8 mouse cellular contexts compared by ENCODE assay signal in the genomic region with DNA sequence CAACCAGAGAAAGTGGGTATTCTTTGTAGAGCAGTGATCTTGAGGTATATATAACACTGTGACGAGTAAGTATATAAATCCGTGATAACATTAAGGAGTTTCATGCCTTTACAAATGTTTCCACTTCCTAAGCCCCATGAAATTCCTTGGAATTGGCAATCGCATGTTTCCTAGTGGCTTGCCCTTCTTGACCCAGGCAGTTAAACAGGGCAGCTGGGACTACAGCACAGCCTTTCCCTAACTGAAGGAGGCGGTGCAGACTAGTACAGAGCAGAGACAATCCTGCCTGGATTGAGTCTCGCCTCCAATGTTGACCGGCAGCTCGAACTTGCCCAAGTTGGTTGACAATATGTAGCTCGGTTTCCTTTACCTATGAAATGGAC. TPM values are rescaled to one million over a fixed set of nuclear protein-coding genes. Genes with fewer than 3 reads are reported as not detected.
DNase-seq lines count a peak whose midpoint lies in the region; ATAC-seq and TF ChIP-seq lines count a peak whose summit lies in the region.

No protein-coding gene starts in this region.

- H3K4me2 ChIP-seq in heart, embryonic 11.5 days = peak overlapping the region; percentile 78
- peak overlapping the region; percentile 62 for H3K4me2 ChIP-seq in kidney, embryonic 16.5 days (replicated peaks; ENCODE audit: low read depth, low read length)

- H3K9me3 ChIP-seq in heart, embryonic 11.5 days (replicated peaks; ENCODE audit: control insufficient read depth, low read length) = no peaks in the 10 kb centered on the region
- no peaks in the 10 kb centered on the region for H3K9me3 ChIP-seq in kidney, embryonic 16.5 days (ENCODE audit: low read length)

- H3K4me3 ChIP-seq in heart, embryonic 11.5 days (ENCODE audit: low read depth, low read length) = peak overlapping the region; percentile 64
- H3K4me3 ChIP-seq in kidney, embryonic 16.5 days (ENCODE audit: low read length) = peak overlapping the region; percentile 87

- POLR2A ChIA-PET in Patski (lab: Charles Lee) = interaction anchor here (0.6 to 2.6 kb wide), 4 partner anchors 9 to 46 kb away, joined by 4 to 17 read pairs (median 7); no protein-coding TSS in a partner anchor

- DNase-seq in cerebellum, adult 18-20 months = peak; percentile 44 to 48
- DNase-seq in Patski (ENCODE audit: low read depth, low spot score) = no peak
- peak; percentile 82 for DNase-seq in embryo, embryonic 10 days (ENCODE audit: low spot score)
- DNase-seq in lung, postnatal 36 days = peak; percentile 53
- peak; percentile 12 to 26 for DNase-seq in spleen, postnatal 36 days (ENCODE audit: low spot score in 2 of 2)

- in situ Hi-C loops in Patski (cut with MboI; ENCODE audit: low pct_unique_long_range_greater_than_20kb) = loop anchor here (5.0 kb wide), 1 partner anchor 47 kb away; no protein-coding TSS in a partner anchor

- no peaks in the 10 kb centered on the region for H3K27me3 ChIP-seq in Patski
- no peaks in the 10 kb centered on the region for H3K27me3 ChIP-seq in heart, embryonic 11.5 days (ENCODE audit: control insufficient read depth, insufficient read depth, low read length)
- no peaks in the 10 kb centered on the region for H3K27me3 ChIP-seq in kidney, embryonic 16.5 days (ENCODE audit: insufficient read depth, low read length)

- CTCF ChIA-PET in Patski (lab: Charles Lee) = interaction anchor here (0.7 to 4.2 kb wide), 9 partner anchors 10 to 109 kb away, joined by 3 to 15 read pairs (median 4); no protein-coding TSS in a partner anchor

- under 1% methylated on average over 8 of the region's 8 CpGs for whole genome bisulfite sequencing in heart, embryonic 11.5 days (ENCODE audit: insufficient replicate concordance)
- under 1% methylated on average over 8 of the region's 8 CpGs for WGBS in kidney, embryonic 16.5 days

- no peak for TF ChIP-seq CTCF in Patski (IDR thresholded peaks at IDR 0.05)

- peaks cover 23% of the 10 kb centered on the region; the same call in 1 of the 2 replicates for H3K4me1 ChIP-seq in heart, embryonic 11.5 days (ENCODE audit: control insufficient read depth, insufficient read depth, low read length)
- peaks cover 30% of the 10 kb centered on the region for H3K4me1 ChIP-seq in kidney, embryonic 16.5 days (ENCODE audit: insufficient read depth, low read length)

- H3K36me3 ChIP-seq in heart, embryonic 11.5 days (ENCODE audit: control insufficient read depth, insufficient read depth, low read length) = peaks cover 6% of the 10 kb centered on the region; the same call in 1 of the 2 replicates
- H3K36me3 ChIP-seq in kidney, embryonic 16.5 days (ENCODE audit: insufficient read depth, low read length) = peaks cover 12% of the 10 kb centered on the region

- no peak for ATAC-seq in cerebellum, adult (ENCODE audit: insufficient number of reproducible peaks, low FRiP score, low TSS enrichment)
- peak; percentile 15 for ATAC-seq in Patski
- peak; percentile 68; the same call in 1 of the 2 replicates for ATAC-seq in heart, embryonic 11.5 days (replicated peaks; ENCODE audit: insufficient number of reproducible peaks, low FRiP score, low TSS enrichment)
- peak; percentile 60 for ATAC-seq in kidney, embryonic 16.5 days (ENCODE audit: low FRiP score, low TSS enrichment)

- peak overlapping the region; percentile 88 for H3K27ac ChIP-seq in heart, embryonic 11.5 days (ENCODE audit: low read depth, low read length)
- H3K27ac ChIP-seq in kidney, embryonic 16.5 days (ENCODE audit: low read length) = peak overlapping the region; percentile 97

- H3K9ac ChIP-seq in heart, embryonic 11.5 days (ENCODE audit: low read depth, low read length) = peak overlapping the region; percentile 83
- H3K9ac ChIP-seq in kidney, embryonic 16.5 days (replicated peaks; ENCODE audit: low read length) = peak overlapping the region; percentile 86

RNA-seq across cellular contexts. Expression of a gene that starts 6.9 kb away (rescaled TPM):
- polyA plus RNA-seq in Patski (2021) = 0.90 TPM
- 0.20 and 0.23 TPM in 2 replicates for polyA plus RNA-seq in heart, embryonic 11.5 days (2014; fragmentation: Nextera tagmentation; extraction: Ambion mirVana)
- 0.16 and 0.40 TPM in 2 replicates for polyA plus RNA-seq in kidney, embryonic 16.5 days (2015; fragmentation: Nextera tagmentation; extraction: Ambion mirVana)

RNA-seq across cellular contexts. Expression of a gene that starts 25.8 kb away (rescaled TPM):
- 124 TPM for polyA plus RNA-seq in Patski (2021)
- polyA plus RNA-seq in heart, embryonic 11.5 days (2014; fragmentation: Nextera tagmentation; extraction: Ambion mirVana) = 88.2 and 92.3 TPM in 2 replicates
- 112 and 113 TPM in 2 replicates for polyA plus RNA-seq in kidney, embryonic 16.5 days (2015; fragmentation: Nextera tagmentation; extraction: Ambion mirVana)
